Mouse (Mus musculus) CH12.LX (cell line): ENCODE measurements around the gene Nxpe3.

Experiments
- CTCF ChIP-seq, 2 experiments: IDR thresholded peaks in 1 of 2; conservative IDR thresholded peaks in 1 of 2; 2 replicates each; pipeline ENCODE4 v1.5.1; 2011 to 2012; ENCODE audit warnings: low read depth in 2 of 2, low read length in 2 of 2, improper control_type of control experiment in 1 of 2, inconsistent platforms in 1 of 2, mild to moderate bottlenecking in 1 of 2, moderate library complexity in 1 of 2
- EP300 ChIP-seq: IDR thresholded peaks from 2 replicates; pipeline ENCODE4 v1.6.1; 2011; ENCODE audit warnings: low read length, improper control_type of control experiment
- JUND ChIP-seq: conservative IDR thresholded peaks from 2 replicates; pipeline ENCODE4 v1.6.1; 2011; ENCODE audit warnings: low read depth, low read length, improper control_type of control experiment
- MXI1 ChIP-seq: IDR thresholded peaks from 2 replicates; pipeline ENCODE4 v1.6.1; 2011; ENCODE audit warnings: mild to moderate bottlenecking, low read depth, low read length, improper control_type of control experiment
- POLR2A ChIP-seq: IDR thresholded peaks from 2 replicates; pipeline ENCODE4 v1.6.1; 2011; ENCODE audit warnings: low read depth, mild to moderate bottlenecking, improper control_type of control experiment, low read length
- POLR2AphosphoS2 ChIP-seq: IDR thresholded peaks from 2 replicates; pipeline ENCODE4 v1.6.1; 2011; ENCODE audit warnings: low read depth, low read length, improper control_type of control experiment
- TBP ChIP-seq: conservative IDR thresholded peaks from 2 replicates; pipeline ENCODE4 v1.6.1; 2011; ENCODE audit warnings: low read depth, low read length, improper control_type of control experiment
- ZC3H11A ChIP-seq: IDR thresholded peaks from 2 replicates; pipeline ENCODE4 v1.6.1; 2012; ENCODE audit warnings: low read depth, mild to moderate bottlenecking, inconsistent platforms, low read length, improper control_type of control experiment
- ZKSCAN1 ChIP-seq: IDR thresholded peaks from 2 replicates; pipeline ENCODE4 v1.6.1; 2012; ENCODE audit warnings: low read depth, inconsistent platforms, low read length, improper control_type of control experiment, borderline replicate concordance

DNA sequence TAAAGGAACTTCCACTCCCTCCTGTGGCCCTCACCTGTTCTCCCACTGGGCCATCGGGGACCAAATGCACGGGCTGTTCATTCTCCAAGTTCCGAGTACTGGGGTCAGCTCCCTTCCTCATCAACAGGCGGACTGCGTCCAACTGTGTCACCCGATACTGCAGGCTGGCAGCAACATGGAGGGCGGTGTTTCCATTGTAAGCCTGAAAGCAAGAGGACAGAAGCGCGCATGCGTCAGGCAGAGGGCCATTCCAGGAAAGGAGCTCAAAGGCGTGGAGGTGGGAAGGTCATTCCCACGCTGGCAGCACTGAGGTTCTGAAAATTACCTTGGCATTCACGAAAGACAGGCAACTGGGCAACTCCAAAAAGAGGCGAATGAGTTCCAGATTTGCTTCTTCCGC is 81.2 kb downstream of the Nxpe3 start:
- no peak for TF ChIP-seq JUND
- TF ChIP-seq ZKSCAN1: no peak
- no peak for TF ChIP-seq POLR2A
- TF ChIP-seq EP300: no peak
- no peak for TF ChIP-seq ZC3H11A
- TF ChIP-seq MXI1: no peak
- TF ChIP-seq CTCF (conservative IDR thresholded peaks at IDR 0.05 in 1 of 2, IDR thresholded peaks at IDR 0.05 in 1 of 2; ENCODE audit: low read depth in 2 of 2, low read length in 2 of 2): no peak
- TF ChIP-seq TBP: no peak
- no peak; the same call in 1 of the 2 replicates for TF ChIP-seq POLR2AphosphoS2
